Mouse (Mus musculus) heart, embryonic 11.5 days (tissue): ENCODE data around the gene Pex14. TPM values are rescaled to one million over a fixed set of nuclear protein-coding genes. Genes with fewer than 3 reads are reported as not detected.

Experiments used
- ATAC-seq: fragments of 200-750 bp; cut with Nextera tagmentation; replicated peaks from 2 replicates; pipeline ENCODE4 v1.8.0; 2017; ENCODE audit warnings: moderate library complexity; ENCODE audit not compliant: insufficient number of reproducible peaks, low FRiP score, low TSS enrichment
- H3K27ac ChIP-seq: fragments of 300-500 bp; sonication (generic); 2 replicates; pipeline ENCODE4 v1.5.1; 2014; ENCODE audit warnings: mild to moderate bottlenecking, low read depth, low read length
- H3K27me3 ChIP-seq: fragments of 300-500 bp; sonication (generic); 2 replicates; pipeline ENCODE4 v1.6.1; 2014; ENCODE audit warnings: mild to moderate bottlenecking, low read length, mixed read lengths; ENCODE audit not compliant: control insufficient read depth, insufficient read depth
- H3K36me3 ChIP-seq: fragments of 300-500 bp; sonication (generic); 2 replicates; pipeline ENCODE4 v1.6.1; 2014; ENCODE audit warnings: mild to moderate bottlenecking, low read length, moderate library complexity, mixed read lengths; ENCODE audit not compliant: control insufficient read depth, insufficient read depth
- H3K4me1 ChIP-seq: fragments of 300-500 bp; sonication (generic); 2 replicates; pipeline ENCODE4 v1.6.1; 2014; ENCODE audit warnings: low read length; ENCODE audit not compliant: control insufficient read depth, insufficient read depth
- H3K4me2 ChIP-seq: fragments of 300-500 bp; sonication (generic); 2 replicates; pipeline ENCODE4 v1.6.1; 2014; ENCODE audit warnings: mild to moderate bottlenecking, moderate library complexity
- H3K4me3 ChIP-seq: fragments of 300-500 bp; sonication (generic); 2 replicates; pipeline ENCODE4 v1.5.1; 2014; ENCODE audit warnings: low read depth, low read length
- H3K9ac ChIP-seq: fragments of 300-500 bp; sonication (generic); 2 replicates; pipeline ENCODE4 v1.6.1; 2014; ENCODE audit warnings: mild to moderate bottlenecking, low read depth, low read length, moderate library complexity
- H3K9me3 ChIP-seq: fragments of 300-500 bp; sonication (generic); replicated peaks from 2 replicates; pipeline ENCODE4 v1.6.1; 2016; ENCODE audit warnings: low read length; ENCODE audit not compliant: control insufficient read depth
- WGBS: fragments of 180-500 bp; shearing (Covaris S2); extraction: QIAGEN DNeasy Blood & Tissue Kit; methylation state at CpG from one replicate; pipeline ENCODE4 v1.1.7; 2014; ENCODE audit not compliant: insufficient replicate concordance; 5-methylcytosine and 5-hydroxymethylcytosine counted together
- polyA plus RNA-seq: library from polyadenylated mRNA; unstranded; fragments of >200 nt; fragmentation: Nextera tagmentation; extraction: Ambion mirVana; gene quantifications from 2 replicates; pipeline ENCODE4 v1.2.1, GENCODE M21; 2014

The Pex14 gene
- polyA plus RNA-seq, 1 experiment from 2014 or later = 33.5 TPM

DNA sequence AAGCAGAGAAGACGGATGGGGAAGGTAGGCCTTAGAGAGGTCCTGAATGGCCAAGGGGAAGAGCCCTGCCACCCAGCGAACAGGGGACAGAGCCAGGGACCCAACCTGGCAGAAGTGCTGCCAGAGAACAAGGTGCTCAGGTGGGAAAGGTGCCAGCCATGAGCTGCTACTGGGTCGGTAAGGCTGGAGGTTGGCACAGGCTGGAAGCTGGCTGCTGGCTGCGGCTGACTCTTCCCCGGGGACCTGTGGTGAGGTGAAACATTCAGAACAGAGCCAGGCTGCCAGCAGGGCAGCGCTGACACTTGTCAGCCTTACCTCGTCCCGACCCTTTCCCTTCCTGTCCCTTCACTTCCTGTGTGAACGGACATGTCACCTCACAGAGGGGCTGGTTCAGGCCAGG is 171.4 kb downstream of the Pex14 start:
- H3K27ac ChIP-seq = peak overlapping the region; percentile 46
- no peaks in the 10 kb centered on the region for H3K9me3 ChIP-seq
- H3K27me3 ChIP-seq = no peaks in the 10 kb centered on the region
- no peaks in the 10 kb centered on the region for H3K36me3 ChIP-seq
- peaks cover 86% of the 10 kb centered on the region for H3K4me1 ChIP-seq
- H3K4me2 ChIP-seq = no peak overlapping the region
- H3K4me3 ChIP-seq = no peak overlapping the region
- no peak for ATAC-seq
- peak overlapping the region; percentile 40 for H3K9ac ChIP-seq
- 37% methylated on average over 9 of the region's 9 CpGs for WGBS

DNA sequence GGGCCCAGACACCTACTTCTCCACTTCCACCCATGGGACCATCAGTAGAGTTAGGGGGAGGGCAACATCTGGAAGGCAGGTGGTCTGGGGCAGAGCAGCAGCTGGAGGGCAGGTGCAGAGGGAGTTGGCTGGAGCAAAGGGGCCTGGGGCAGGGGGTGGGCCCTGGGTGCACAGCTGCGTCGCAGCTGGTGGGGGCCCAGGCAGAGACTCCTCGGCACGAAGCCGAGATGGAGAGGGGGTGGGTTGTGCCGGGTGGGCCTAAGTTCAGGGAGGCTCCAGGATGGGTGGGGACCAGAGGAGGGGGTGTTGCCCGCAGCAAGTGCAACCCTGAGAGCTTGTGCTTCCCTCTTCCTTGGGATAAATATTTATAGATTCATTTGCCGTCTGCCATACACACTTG is 173.2 kb downstream of the Pex14 start:
- Histone ChIP-seq H3K9ac (peak overlapping the region; percentile 50; the same call in 1 of the 2 replicates), H3K4me2 (no peak overlapping the region), H3K27me3 (no peaks in the 10 kb centered on the region), H3K36me3 (no peaks in the 10 kb centered on the region), H3K4me1 (peaks cover 89% of the 10 kb centered on the region), H3K9me3 (no peaks in the 10 kb centered on the region), H3K4me3 (no peak overlapping the region), H3K27ac (peak overlapping the region; percentile 50; the same call in 1 of the 2 replicates)
- 36% methylated on average over 8 of the region's 8 CpGs for WGBS
- ATAC-seq = no peak

DNA sequence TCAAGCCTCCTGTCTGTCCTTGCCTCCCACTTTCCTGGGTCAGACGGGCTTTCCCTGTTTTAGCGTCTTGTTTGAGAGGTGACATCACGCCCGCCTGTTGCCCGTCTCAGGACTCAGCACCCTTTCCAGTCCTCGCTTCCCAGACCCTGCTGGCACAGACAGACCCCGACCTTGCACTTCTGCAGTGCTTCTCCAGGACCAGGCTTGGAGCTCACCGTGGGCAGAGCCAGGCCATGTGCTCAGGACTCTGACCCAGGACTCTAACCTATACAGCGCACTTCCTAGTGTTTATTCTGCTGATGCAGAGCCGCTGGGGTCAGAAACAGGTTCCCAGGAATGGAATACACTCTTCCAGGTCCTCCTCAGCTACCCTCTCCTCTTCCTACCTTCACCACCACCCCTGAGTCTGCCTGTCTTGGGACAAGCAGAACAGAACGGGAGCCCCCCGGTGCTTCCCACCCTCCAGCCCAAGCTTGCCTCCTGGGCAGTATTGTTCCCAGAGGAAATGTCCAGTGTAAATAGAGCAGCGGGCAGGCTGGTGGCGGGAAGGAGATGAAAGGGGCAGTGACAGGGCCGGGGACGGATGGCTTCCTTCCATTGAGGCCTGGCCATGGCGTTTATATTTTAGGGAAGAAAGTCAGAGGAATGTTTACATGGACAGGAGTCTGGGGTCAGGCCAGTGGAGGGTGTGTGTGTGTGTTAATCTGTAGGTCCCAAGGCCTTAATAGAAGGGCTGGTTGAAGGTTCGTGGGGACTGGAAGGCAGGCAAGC is 173.9 kb downstream of the Pex14 start:
- H3K4me3 ChIP-seq = no peak overlapping the region
- H3K4me2 ChIP-seq = no peak overlapping the region
- H3K36me3 ChIP-seq = no peaks in the 10 kb centered on the region
- ATAC-seq = no peak
- WGBS = 32% methylated on average over 18 of the region's 18 CpGs
- no peaks in the 10 kb centered on the region for H3K27me3 ChIP-seq
- H3K27ac ChIP-seq = peak overlapping the region; percentile 50; the same call in 1 of the 2 replicates
- H3K9ac ChIP-seq = peak overlapping the region; percentile 50
- H3K4me1 ChIP-seq = peaks cover 88% of the 10 kb centered on the region
- no peaks in the 10 kb centered on the region for H3K9me3 ChIP-seq

DNA sequence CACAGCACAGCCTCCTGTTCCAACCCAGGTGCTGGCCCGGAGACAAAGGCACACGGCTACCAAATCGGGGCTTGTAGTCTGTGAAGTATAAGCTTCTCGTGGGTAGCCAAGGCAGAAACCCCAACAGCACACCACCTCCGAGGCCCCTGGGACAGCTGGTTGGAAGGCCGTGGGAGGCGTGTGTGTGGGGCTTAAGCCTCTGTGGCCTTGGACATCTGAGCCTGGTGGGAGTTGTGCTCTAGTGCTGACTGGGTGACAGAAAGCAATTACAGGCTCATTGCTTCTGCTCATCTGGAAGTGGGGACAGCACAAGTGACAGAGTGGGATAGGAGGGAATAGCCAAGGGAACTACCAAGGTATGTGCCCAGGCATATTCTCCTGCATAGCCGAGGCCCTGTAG is 175.7 kb downstream of the Pex14 start:
- H3K4me1 ChIP-seq = peaks cover 82% of the 10 kb centered on the region
- 66% methylated on average over 8 of the region's 8 CpGs for WGBS
- 0 out of 2 replicates have a peak overlapping the region, but pooled peaks have one; percentile 12 for H3K9ac ChIP-seq
- H3K4me2 ChIP-seq = no peak overlapping the region
- H3K27ac ChIP-seq = 0 out of 2 replicates have a peak overlapping the region, but pooled peaks have one; percentile 7
- H3K4me3 ChIP-seq = no peak overlapping the region
- H3K9me3 ChIP-seq = no peaks in the 10 kb centered on the region
- no peaks in the 10 kb centered on the region for H3K36me3 ChIP-seq
- no peak for ATAC-seq
- no peaks in the 10 kb centered on the region for H3K27me3 ChIP-seq

DNA sequence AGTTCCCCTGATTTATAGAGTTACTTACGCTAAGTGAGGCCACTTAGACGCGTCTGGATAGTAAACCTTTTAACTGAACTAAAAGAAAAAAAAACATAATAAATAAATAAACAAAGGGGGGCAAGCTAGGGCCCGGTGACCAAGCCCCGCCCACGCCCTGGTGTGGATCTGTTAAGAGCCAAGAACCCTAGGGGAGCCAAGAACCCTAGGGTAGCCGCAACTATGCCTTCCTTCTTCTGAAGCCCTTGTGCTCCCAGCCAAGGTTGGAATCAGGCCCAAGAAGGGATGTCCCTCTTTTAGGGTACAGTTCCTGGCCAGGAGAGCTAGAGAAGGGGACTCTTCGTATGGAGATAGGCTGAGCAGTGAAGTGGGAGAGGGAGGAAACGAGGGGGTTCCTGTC is 176.3 kb downstream of the Pex14 start:
- Histone ChIP-seq H3K4me2 (no peak overlapping the region; the same call in 1 of the 2 replicates), H3K9ac (no peak overlapping the region), H3K9me3 (no peaks in the 10 kb centered on the region), H3K27me3 (no peaks in the 10 kb centered on the region), H3K4me3 (no peak overlapping the region), H3K27ac (0 out of 2 replicates have a peak overlapping the region, but pooled peaks have one; percentile 1), H3K4me1 (peaks cover 82% of the 10 kb centered on the region), H3K36me3 (no peaks in the 10 kb centered on the region)
- ATAC-seq = no peak
- WGBS = 64% methylated on average over 9 of the region's 9 CpGs

DNA sequence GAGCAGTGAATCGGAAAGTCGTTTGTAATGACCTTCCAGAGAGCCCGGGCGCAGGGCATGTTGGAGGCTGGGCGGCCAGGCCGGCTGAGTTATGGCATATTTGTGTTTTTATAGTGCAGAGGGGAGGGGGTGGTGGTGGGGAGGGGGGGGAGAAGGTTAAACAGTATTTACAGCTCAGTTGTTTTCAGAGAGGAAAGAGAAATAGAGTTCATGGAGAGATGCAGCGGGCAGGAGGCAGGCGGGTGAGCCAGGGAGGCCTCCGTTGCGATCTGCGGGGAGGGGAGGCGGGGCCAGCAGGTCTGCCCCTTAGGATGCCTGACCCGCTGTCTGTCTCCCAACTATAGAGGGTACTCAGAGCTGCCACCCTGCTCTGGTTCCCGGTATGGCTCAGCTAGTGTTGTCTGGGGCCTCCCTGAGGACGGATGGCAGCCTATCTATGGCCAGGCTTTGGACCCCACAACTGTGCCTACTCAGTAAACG is 177.4 kb downstream of the Pex14 start:
- Histone ChIP-seq H3K27me3 (no peaks in the 10 kb centered on the region), H3K9me3 (no peaks in the 10 kb centered on the region), H3K4me1 (peaks cover 84% of the 10 kb centered on the region), H3K36me3 (no peaks in the 10 kb centered on the region), H3K4me3 (0 out of 2 replicates have a peak overlapping the region, but pooled peaks have one; percentile 8), H3K9ac (peak overlapping the region; percentile 58), H3K27ac (peak overlapping the region; percentile 68; the same call in 1 of the 2 replicates), H3K4me2 (peak overlapping the region; percentile 45)
- WGBS = 14% methylated on average over 16 of the region's 16 CpGs
- peak; percentile 50; the same call in 1 of the 2 replicates for ATAC-seq

DNA sequence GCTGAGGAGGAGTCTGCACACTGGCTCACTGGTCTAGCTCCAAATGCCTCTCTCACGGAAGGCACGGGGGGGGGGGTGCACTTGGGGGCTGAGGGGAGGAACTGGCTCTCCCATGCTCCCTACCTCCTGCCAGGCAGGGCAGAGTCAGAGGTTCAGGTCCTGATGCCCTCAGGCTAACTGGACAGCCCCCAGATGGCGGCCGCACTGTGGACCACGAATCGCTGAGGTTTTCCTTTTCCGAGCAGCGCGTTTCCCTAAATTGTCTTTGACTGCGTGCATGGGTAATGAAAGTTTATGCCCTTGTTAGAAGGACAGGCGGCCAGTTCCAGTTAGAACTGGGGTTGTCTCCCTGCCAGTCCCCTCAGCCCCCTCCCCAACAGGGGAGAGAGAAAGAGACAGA is 179.1 kb downstream of the Pex14 start:
- Histone ChIP-seq H3K9ac (no peak overlapping the region), H3K36me3 (no peaks in the 10 kb centered on the region), H3K4me1 (peaks cover 68% of the 10 kb centered on the region), H3K4me3 (no peak overlapping the region), H3K27me3 (no peaks in the 10 kb centered on the region), H3K4me2 (no peak overlapping the region), H3K27ac (peak overlapping the region; percentile 7; the same call in 1 of the 2 replicates), H3K9me3 (no peaks in the 10 kb centered on the region)
- WGBS = 66% methylated on average over 11 of the region's 11 CpGs
- ATAC-seq = no peak

DNA sequence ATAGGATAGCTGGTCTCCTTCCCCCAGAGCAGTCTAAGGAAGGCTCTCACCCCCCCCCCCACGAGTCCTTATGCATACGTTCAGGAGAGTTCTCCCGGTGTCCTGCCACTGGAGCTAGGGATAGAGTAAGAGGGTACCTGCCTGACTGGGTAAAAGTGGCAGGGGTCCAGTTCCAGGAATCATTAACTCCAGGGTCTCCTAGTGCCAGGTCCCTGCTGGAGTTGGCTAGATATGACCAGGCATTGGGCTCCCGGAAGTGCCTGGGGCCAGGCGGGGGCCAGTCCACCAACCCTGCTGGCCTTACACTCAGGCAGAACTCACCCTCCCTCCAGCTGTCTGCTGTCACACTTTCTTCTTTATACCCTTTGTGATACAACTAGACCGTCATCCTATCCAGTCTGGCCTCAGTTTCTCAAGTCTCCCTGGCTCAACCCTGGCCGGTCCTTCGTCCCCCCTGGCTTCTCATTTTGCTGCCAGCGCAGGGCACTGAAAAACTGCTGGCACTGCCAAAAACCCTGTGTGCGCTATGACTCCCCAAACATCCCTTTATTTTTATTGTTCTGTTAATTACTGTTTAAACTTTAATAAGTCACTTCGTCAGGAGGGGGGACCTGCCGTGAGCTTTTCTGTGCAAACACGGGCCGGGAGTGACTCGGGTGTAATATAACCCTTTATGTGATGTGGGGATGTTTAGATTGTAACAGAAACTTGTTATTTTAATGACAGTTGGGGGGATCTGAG is 180.8 kb downstream of the Pex14 start:
- no peak overlapping the region for H3K27ac ChIP-seq
- ATAC-seq = no peak
- no peaks in the 10 kb centered on the region; the same call in 1 of the 2 replicates for H3K27me3 ChIP-seq
- no peaks in the 10 kb centered on the region for H3K9me3 ChIP-seq
- no peaks in the 10 kb centered on the region for H3K36me3 ChIP-seq
- H3K4me3 ChIP-seq = no peak overlapping the region
- H3K9ac ChIP-seq = 0 out of 2 replicates have a peak overlapping the region, but pooled peaks have one; percentile 11
- H3K4me1 ChIP-seq = peaks cover 69% of the 10 kb centered on the region
- WGBS = 73% methylated on average over 15 of the region's 15 CpGs
- no peak overlapping the region for H3K4me2 ChIP-seq
